Comparison of ENCODE assay signal across 9 mouse cellular contexts in genomic region chr2:158733914-158734313, GRCm38 (mm10). TPM values are rescaled to one million over a fixed set of nuclear protein-coding genes. Genes with fewer than 3 reads are reported as not detected.
DNase-seq lines count a peak whose midpoint lies in the region; TF ChIP-seq lines count a peak whose summit lies in the region.
"Had no signal": no experiment of that assay in that cellular context is flagged by ENCODE, and none has a peak within 500 bp of the region (broad histone marks: within the 10 kb centered on the region; RNA-seq: fewer than 3 reads in every experiment).

No protein-coding gene starts in this region.

- H3K4me3 ChIP-seq in gastrocnemius, adult 2 months: no peak overlapping the region
- H3K4me3 ChIP-seq in bone marrow, adult 2 months (replicated peaks; ENCODE audit: control insufficient read depth, low read depth, low read length): no peak overlapping the region
- H3K4me3 ChIP-seq in cerebellum, adult 2 months (replicated peaks; ENCODE audit: insufficient read depth, low read depth, low read length): no peak overlapping the region
- H3K4me3 ChIP-seq: megakaryocyte, embryonic 14.5 days had no signal

- DNase-seq in gastrocnemius, adult 2 months: no peak
- no peak for DNase-seq in gastrocnemius, adult 8-10 months (ENCODE audit: low spot score in 2 of 2)
- DNase-seq in kidney, postnatal 4 days: peak; percentile 26 to 41
- DNase-seq in spleen, postnatal 4 days (ENCODE audit: low spot score in 2 of 2): peak; percentile 47 to 71
- no peak for DNase-seq in cerebellum, adult 11-12 months
- DNase-seq in embryo, embryonic 9.5 days (ENCODE audit: extremely low spot score): no peak
- no peak for DNase-seq in cerebellum, adult 2 months

- intact Hi-C loops in gastrocnemius, adult 2 months (cut with DNase I): loop anchor here (5.0 kb wide), 1 partner anchor 62 kb away; no protein-coding TSS in a partner anchor

- TF ChIP-seq POLR2A in bone marrow, adult 2 months (IDR thresholded peaks at IDR 0.05; ENCODE audit: borderline replicate concordance, control insufficient read depth, low read depth, low read length): no peak
- no peak for TF ChIP-seq POLR2A in cerebellum, adult 2 months (IDR thresholded peaks at IDR 0.05; ENCODE audit: borderline replicate concordance, insufficient read depth, low read length)

- H3K27ac ChIP-seq in gastrocnemius, adult 2 months: peak overlapping the region; percentile 77
- H3K27ac ChIP-seq in bone marrow, adult 2 months (ENCODE audit: control insufficient read depth, insufficient read depth, low read depth, low read length, poor library complexity): peak overlapping the region; percentile 90
- H3K27ac ChIP-seq in cerebellum, adult 2 months (ENCODE audit: insufficient read depth, low read length): no peak overlapping the region

- TF ChIP-seq CTCF in gastrocnemius, adult 2 months (IDR thresholded peaks at IDR 0.05): no peak
- TF ChIP-seq CTCF in bone marrow, adult 2 months (IDR thresholded peaks at IDR 0.05; ENCODE audit: control insufficient read depth, insufficient read depth, low read length): no peak
- TF ChIP-seq CTCF in cerebellum, adult 2 months (IDR thresholded peaks at IDR 0.05; ENCODE audit: borderline replicate concordance, insufficient read depth, low read depth, low read length): no peak

- peaks cover 6% of the 10 kb centered on the region for H3K4me1 ChIP-seq in bone marrow, adult 2 months (ENCODE audit: control insufficient read depth, insufficient read depth, low read length)
- peaks cover 11% of the 10 kb centered on the region for H3K4me1 ChIP-seq in cerebellum, adult 2 months (ENCODE audit: control insufficient read depth, insufficient read depth, low read length)

- H3K27me3 ChIP-seq in cerebellum, adult 2 months (ENCODE audit: control insufficient read depth, insufficient read depth, low read length): no peaks in the 10 kb centered on the region; the same call in 1 of the 2 replicates

- WGBS in bone marrow, adult 2 months: 16% methylated on average over 6 of the region's 6 CpGs
- WGBS in cerebellum, adult 2 months: 68% methylated on average over 6 of the region's 6 CpGs

RNA-seq across cellular contexts. Expression of gene Fam83d, which starts 34.0 kb away (rescaled TPM):
- total RNA-seq in gastrocnemius, adult 2 months (2021): 1 to 10 TPM in 1 of 2 experiments, under 1 TPM in 1; 0.95 to 1.4 TPM
- 1 to 10 TPM in 3 of 4 experiments, under 1 TPM in 1; 0.94 to 4.2 (median 2.6) TPM for total RNA-seq in gastrocnemius, adult 8-10 months (2022)
- polyA plus RNA-seq in bone marrow, adult 2 months (2011; ENCODE audit: insufficient read depth, insufficient read length, low replicate concordance, missing spikeins): 2.7 and 3.0 TPM in 2 replicates
- 2.5 and 3.0 TPM in 2 replicates for polyA plus RNA-seq in cerebellum, adult 2 months (2012; rRNA removed)

Comparison
In these comparisons a context has a peak if more than half of its experiments do, and no peak if none do; other contexts are left out.
1. DNase-seq: peak in kidney, postnatal 4 days (2 of 2) and spleen, postnatal 4 days (2 of 2); none in gastrocnemius, adult 2 months (single experiment), gastrocnemius, adult 8-10 months (0 of 2), cerebellum, adult 11-12 months (single experiment), embryo, embryonic 9.5 days (single experiment) and cerebellum, adult 2 months (0 of 2).